ENCODE assay signal across 18 mouse cellular contexts in genomic region chr13:95081082-95081481, GRCm38 (mm10).
A peak's percentile ranks its signal among the peaks of the same experiment; 100 is the strongest.
DNase-seq lines count a peak whose midpoint lies in the region; ATAC-seq lines count a peak whose summit lies in the region.
"Had no signal": no experiment of that assay in that cellular context is flagged by ENCODE, and none has a peak within 500 bp of the region (broad histone marks: within the 10 kb centered on the region; RNA-seq: fewer than 3 reads in every experiment).

No protein-coding gene starts in this region.

- no peak overlapping the region for H3K9ac ChIP-seq in hindbrain, embryonic 14.5 days
- H3K9ac ChIP-seq: forebrain, embryonic 15.5 days; hindbrain, embryonic 12.5 days; lung, embryonic 14.5 days; midbrain, embryonic 15.5 days; neural tube, embryonic 12.5 days had no signal

- peak; percentile 51 for DNase-seq in gastrocnemius, adult 18-20 months (ENCODE audit: low spot score)
- DNase-seq in gastrocnemius, postnatal 4 days (ENCODE audit: low spot score in 2 of 2), result no peak
- peak; percentile 48 to 62 for DNase-seq in left cerebral cortex, postnatal 36 days (ENCODE audit: low spot score in 2 of 2)
- no peak for DNase-seq in left cerebral cortex, postnatal 4 days
- DNase-seq in gastrocnemius, postnatal 14 days, result peak; percentile 32
- no peak for DNase-seq in limb, embryonic 10.5 days (ENCODE audit: low spot score)
- no peak for DNase-seq in thymus, postnatal 14 days
- no peak for DNase-seq in hindbrain, embryonic 14.5 days (ENCODE audit: low spot score)
- DNase-seq: adrenal gland, postnatal 10 days; cerebellum, postnatal 36 days; kidney, adult 11 months; kidney, postnatal 36 days; lung, embryonic 14.5 days had no signal

- no peak overlapping the region for H3K4me2 ChIP-seq in hindbrain, embryonic 14.5 days (replicated peaks)
- H3K4me2 ChIP-seq: forebrain, embryonic 15.5 days; hindbrain, embryonic 12.5 days; lung, embryonic 14.5 days; midbrain, embryonic 15.5 days; neural tube, embryonic 12.5 days had no signal

- 0 out of 2 replicates have a peak, but pooled peaks cover 3% of the 10 kb centered on the region for H3K4me1 ChIP-seq in limb, embryonic 10.5 days
- H3K4me1 ChIP-seq in hindbrain, embryonic 14.5 days (replicated peaks; ENCODE audit: control insufficient read depth, insufficient read depth, low read length), result no peaks in the 10 kb centered on the region
- H3K4me1 ChIP-seq: forebrain, embryonic 15.5 days; midbrain, embryonic 15.5 days; neural tube, embryonic 12.5 days had no signal

- H3K27ac ChIP-seq in limb, embryonic 10.5 days, result 0 out of 2 replicates have a peak overlapping the region, but pooled peaks have one; percentile 37
- H3K27ac ChIP-seq in hindbrain, embryonic 14.5 days, result no peak overlapping the region
- H3K27ac ChIP-seq: forebrain, embryonic 15.5 days; hindbrain, embryonic 12.5 days; midbrain, embryonic 15.5 days; neural tube, embryonic 12.5 days had no signal

- H3K4me3 ChIP-seq in limb, embryonic 10.5 days, result no peak overlapping the region
- no peak overlapping the region for H3K4me3 ChIP-seq in hindbrain, embryonic 14.5 days (replicated peaks; ENCODE audit: low read length)
- H3K4me3 ChIP-seq: forebrain, embryonic 15.5 days; hindbrain, embryonic 12.5 days; midbrain, embryonic 15.5 days; neural tube, embryonic 12.5 days had no signal

- intact Hi-C loops in left cerebral cortex, postnatal 36 days (cut with DNase I), result loop anchor here (10.0 kb wide), 1 partner anchor 204 kb away; no protein-coding TSS in a partner anchor
- intact Hi-C loops in left cerebral cortex, postnatal 4 days (cut with DNase I), result no loop called here
- intact Hi-C loops in gastrocnemius, postnatal 14 days (cut with DNase I; ENCODE audit: low total_unique reads), result no loop called here

- no peaks in the 10 kb centered on the region for H3K36me3 ChIP-seq in limb, embryonic 10.5 days
- no peaks in the 10 kb centered on the region for H3K36me3 ChIP-seq in hindbrain, embryonic 14.5 days (replicated peaks; ENCODE audit: control insufficient read depth, insufficient read depth)
- H3K36me3 ChIP-seq: forebrain, embryonic 15.5 days; G1E; hindbrain, embryonic 12.5 days; midbrain, embryonic 15.5 days; neural tube, embryonic 12.5 days had no signal

- ATAC-seq in hindbrain, embryonic 14.5 days (ENCODE audit: low FRiP score), result no peak
- ATAC-seq: forebrain, embryonic 15.5 days; midbrain, embryonic 15.5 days had no signal

- 92% methylated on average over 7 of the region's 7 CpGs for WGBS in limb, embryonic 10.5 days
- WGBS in hindbrain, embryonic 14.5 days, result 85% methylated on average over 7 of the region's 7 CpGs

- no peaks in the 10 kb centered on the region for H3K9me3 ChIP-seq in limb, embryonic 10.5 days (replicated peaks)
- no peaks in the 10 kb centered on the region for H3K9me3 ChIP-seq in hindbrain, embryonic 14.5 days (ENCODE audit: control insufficient read depth, low read length)
- H3K9me3 ChIP-seq: forebrain, embryonic 15.5 days; G1E; hindbrain, embryonic 12.5 days; midbrain, embryonic 15.5 days; neural tube, embryonic 12.5 days had no signal

- H3K27me3 ChIP-seq in limb, embryonic 10.5 days (ENCODE audit: low read depth, poor library complexity, severe bottlenecking), result no peaks in the 10 kb centered on the region
- no peaks in the 10 kb centered on the region for H3K27me3 ChIP-seq in hindbrain, embryonic 14.5 days (ENCODE audit: control insufficient read depth, insufficient read depth, low read length)
- H3K27me3 ChIP-seq: forebrain, embryonic 15.5 days; hindbrain, embryonic 12.5 days; midbrain, embryonic 15.5 days; neural tube, embryonic 12.5 days had no signal

Comparison
In these comparisons a context has a peak if more than half of its experiments do, and no peak if none do; other contexts are left out.
1. DNase-seq: peak in gastrocnemius, adult 18-20 months (single experiment), left cerebral cortex, postnatal 36 days (2 of 2) and gastrocnemius, postnatal 14 days (single experiment); none in gastrocnemius, postnatal 4 days (0 of 2), left cerebral cortex, postnatal 4 days (single experiment), limb, embryonic 10.5 days (single experiment), thymus, postnatal 14 days (single experiment) and hindbrain, embryonic 14.5 days (single experiment).